Mouse (Mus musculus): Measurements from ENCODE around the gene Fcrl5.

The Fcrl5 gene

DNA sequence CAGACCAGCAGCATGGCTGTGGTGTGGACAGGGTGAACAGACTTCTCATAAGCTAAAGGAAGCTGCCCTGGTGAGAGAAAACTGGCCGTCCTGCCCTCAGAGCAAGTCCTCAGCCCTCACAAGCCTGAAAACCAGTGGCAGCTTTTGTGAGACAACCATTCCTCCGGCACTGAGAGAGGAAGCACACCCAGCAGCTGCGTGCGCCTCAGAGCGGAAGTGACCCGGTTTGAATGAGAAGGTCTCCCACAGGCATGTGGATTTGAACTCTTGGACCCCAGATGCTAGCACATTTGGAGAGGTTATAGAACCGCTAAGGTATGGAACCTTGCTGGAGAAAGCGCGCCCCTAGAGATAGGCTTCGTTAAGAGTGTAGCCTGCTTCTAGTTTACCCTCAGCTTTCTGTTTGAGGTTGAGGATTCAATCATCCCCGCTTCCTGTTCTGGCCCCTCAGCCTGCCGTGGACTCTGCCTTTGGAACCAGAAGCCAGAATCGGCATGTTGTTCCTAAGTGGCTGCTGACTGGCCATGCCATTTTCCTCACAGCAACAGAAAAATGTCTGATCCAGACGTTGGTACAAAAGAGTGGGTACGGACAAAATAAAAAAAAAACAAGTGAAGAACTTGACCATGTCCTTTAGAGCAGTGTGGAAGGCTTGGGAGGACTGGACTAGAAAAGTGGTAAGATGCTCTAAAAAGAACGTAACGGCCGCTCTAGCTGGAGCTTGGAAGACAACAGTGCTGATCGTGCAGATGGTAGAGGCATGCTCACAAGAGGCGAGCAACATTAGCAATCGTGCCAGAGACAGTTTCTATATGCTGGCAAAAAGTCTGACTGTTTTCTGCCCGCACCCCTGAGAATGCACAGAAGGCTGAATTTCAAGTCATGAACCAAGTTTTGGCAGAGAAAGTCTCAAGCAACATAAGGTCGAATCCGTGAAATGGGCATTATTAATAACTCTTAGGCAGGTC is 64.8 kb downstream of the Fcrl5 start:
- no peak for DNase-seq (ENCODE audit: low spot score in 2 of 2)

DNA sequence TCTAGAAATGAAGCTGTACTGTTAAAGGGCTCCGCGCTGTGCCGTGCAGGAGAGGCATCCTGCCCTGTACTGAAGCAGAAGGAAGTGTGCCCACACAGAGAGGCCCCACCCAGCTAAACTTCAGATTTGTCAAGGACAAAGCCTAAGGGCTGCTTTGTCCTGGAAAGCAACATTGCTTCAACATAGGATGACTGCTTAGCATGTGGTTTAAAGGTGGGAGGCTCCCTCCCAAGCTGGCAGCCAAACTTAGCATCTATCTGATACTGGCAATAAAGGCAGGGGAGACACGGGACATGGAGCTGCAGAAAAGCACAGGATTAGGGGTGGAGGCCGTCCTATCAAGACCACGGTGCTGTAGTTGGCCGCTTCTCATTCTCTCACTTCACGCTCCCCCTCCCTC is 65.6 kb downstream of the Fcrl5 start:
- no peak for DNase-seq (ENCODE audit: low spot score in 2 of 2)

DNA sequence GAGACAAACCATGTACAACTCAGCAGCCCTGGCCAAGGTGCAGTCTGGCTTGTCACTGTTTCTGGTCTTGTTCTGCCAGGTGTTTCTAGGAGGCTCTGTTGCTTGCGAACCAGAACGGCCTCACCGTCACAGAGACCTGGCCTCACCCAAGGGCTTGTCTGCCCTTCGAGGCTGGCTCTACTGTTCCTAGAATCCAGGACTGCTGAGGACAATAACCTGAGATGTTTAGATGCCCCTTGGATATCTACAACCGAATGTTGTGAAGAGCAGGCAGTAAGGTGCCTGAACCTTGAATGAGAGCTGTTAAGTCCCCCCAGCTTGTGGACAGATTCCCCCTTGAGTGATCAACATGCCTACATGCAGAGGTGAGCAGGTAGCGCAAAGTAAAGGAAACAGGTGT is 67.2 kb downstream of the Fcrl5 start:
- no peak for DNase-seq (ENCODE audit: low spot score in 2 of 2)

DNA sequence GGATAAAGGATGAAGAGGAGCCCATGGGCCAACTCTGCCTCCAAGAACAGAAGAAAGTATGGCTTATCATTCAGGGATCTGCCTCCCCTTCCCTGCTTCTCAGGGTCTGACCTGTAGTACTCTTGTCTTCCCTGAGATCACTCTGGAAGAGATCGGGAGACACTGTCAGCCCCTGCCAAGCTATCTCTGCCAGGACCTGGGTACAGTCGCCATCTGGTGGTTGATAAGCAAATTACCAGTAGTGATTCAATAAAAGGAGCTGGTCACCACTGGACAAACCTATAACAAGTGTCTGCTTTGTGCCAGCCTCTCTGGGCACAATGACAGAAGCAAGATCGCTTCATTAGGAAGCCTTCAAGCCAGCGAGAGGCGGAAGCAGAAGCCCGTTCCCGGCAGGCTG is 68.8 kb downstream of the Fcrl5 start:
- no peak for DNase-seq (ENCODE audit: low spot score in 2 of 2)

DNA sequence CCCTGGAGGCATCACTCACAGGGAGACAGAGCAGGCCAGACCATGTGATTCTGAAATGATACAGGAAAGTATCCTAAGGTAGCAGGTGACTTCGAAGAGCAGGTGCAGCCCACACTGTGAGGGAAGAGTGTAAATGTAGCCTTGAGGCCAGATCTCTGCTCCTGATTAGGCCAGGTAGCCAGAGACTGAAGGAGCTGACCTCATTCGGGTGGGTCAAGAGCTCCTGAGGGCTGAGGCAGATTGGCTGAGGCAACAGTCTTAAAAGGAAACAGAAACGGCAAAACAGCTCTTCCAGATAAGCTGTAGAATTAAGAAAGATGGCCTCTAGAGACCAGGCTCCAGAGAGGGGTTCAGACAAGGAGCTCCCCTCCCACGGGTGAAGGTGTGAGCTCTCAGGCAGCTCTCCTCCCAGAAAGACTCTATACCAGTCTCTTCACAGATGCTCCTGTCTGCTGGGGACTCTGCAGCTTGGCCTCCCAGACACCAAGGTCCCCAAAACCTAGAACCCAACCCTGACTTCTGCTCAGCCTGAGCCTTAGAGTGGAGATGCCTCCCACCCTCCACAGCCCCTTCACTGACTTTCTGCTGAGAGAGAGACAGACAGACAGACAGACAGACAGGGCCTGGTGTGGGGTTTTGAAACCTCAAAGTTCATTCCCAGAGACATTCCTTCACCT is 69.3 kb downstream of the Fcrl5 start:
- no peak for DNase-seq (ENCODE audit: low spot score in 2 of 2)

DNA sequence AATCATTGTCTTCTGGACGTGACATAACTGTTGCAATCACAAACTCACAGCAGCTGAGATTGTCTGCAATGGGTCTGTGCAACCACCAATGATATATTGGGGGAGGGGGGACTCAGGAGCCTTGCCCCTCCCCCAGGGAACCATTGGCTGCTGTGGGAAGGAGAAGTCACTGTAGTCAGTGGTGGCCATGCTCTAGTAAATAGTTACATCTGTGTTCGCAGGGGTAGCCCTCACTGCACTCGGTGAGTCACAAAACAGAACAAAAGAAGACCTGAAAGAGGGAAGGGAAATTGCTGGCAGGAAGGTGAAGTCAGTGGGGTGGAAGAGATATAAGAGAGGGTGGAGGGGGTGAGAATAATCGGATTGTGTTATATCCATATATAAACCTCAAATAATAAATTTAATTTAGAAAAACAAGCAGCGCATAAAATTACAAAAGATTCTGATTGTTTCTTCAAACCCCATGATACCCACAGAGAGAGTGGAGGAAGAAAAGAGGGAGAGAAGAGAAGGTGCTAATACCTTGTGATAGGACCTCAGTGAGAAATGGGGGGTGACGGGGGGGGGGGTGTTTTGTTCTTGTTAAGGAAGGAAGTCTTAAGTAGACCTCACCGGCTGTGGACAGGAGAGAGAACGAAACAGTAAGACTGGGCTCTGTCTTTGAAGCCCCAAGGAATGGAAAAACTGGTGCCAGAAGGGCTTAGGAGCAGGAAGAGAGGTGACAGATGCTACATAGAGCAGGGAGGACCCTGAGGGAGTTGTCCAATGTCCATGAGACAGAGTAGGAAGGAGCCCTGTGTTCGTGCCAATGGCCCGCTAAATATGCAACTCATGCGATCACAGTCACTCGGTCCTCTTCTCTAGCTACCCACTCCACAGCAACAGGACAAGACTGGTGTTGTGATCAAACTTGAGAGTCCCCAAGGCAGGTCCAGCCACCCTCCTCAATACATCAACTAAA is 71.2 kb downstream of the Fcrl5 start:
- no peak for DNase-seq (ENCODE audit: low spot score in 2 of 2)

DNA sequence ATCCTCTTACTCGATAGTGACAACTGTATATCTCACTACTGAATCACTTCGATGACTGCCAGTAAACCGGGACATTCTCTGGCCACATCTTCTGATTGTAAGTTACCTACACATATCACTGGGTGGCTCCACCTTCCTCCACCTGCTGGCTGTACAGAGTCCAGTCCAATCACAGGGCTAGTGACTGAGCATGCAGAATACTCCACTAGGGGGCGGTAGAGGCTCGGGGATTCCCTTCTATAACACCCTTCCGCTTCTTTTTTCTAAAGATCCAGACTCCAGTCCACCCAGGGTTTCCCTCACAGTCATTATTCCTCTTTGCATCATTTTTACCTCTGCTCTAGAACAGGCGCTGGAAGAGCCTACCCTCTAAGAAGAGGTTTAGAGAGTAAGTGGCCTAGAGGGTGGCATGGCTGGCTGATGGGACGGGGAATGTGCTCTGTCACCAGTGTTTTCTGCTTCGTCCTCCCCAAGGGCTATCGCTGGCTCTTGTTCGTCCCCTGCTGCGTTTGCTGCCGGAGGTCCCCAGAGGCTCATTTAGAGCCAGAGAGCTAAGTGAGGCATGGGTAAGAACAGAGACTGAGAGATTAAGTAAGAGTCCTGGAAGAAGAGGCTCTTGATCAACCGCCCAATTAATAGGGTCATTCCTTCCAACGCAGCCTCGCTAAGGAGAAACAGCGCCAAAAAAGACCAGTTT is 72.8 kb downstream of the Fcrl5 start:
- DNase-seq (ENCODE audit: low spot score in 2 of 2) = peak; percentile 34 to 78

DNA sequence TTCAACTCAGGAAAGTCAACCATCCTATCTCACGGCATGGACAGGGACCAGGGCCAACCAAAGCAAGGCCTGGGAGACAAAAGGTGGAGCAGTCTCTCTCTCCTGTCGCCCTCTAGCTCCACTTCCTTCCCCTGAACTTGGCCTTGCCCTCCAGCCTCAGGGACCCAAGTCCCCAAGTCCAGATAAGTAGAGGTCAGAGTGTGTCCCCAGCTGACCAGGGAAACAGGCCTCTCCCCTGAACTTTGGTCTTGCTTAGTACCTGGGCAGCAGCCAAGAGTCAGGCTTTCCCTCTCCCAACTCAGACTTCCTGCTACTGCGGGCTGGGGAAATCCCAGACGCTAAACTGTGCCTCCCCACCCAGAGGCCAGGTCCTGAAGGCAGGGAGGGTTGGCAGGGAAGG is 73.5 kb downstream of the Fcrl5 start:
- no peak for DNase-seq (ENCODE audit: low spot score in 2 of 2)

DNA sequence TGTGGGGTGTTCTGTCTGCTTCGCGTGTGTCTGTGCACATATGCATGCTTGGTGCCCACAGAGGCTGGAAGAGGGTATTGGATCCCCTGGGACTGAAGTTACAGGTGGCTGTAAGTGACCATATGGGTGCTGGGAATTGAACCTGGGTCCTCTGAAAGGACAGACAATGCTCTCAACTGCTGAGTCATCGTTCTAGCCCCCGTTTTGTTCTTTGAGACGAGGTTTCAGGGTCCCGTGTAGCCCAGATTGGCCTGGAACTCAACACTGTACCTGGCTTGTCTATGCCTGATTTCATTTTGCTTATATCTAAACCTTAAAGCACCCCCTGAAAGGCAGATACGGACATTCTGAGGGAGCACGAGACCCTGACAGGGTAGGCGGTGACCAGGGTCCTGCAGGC is 75.3 kb downstream of the Fcrl5 start:
- DNase-seq (ENCODE audit: low spot score in 2 of 2) = no peak

DNA sequence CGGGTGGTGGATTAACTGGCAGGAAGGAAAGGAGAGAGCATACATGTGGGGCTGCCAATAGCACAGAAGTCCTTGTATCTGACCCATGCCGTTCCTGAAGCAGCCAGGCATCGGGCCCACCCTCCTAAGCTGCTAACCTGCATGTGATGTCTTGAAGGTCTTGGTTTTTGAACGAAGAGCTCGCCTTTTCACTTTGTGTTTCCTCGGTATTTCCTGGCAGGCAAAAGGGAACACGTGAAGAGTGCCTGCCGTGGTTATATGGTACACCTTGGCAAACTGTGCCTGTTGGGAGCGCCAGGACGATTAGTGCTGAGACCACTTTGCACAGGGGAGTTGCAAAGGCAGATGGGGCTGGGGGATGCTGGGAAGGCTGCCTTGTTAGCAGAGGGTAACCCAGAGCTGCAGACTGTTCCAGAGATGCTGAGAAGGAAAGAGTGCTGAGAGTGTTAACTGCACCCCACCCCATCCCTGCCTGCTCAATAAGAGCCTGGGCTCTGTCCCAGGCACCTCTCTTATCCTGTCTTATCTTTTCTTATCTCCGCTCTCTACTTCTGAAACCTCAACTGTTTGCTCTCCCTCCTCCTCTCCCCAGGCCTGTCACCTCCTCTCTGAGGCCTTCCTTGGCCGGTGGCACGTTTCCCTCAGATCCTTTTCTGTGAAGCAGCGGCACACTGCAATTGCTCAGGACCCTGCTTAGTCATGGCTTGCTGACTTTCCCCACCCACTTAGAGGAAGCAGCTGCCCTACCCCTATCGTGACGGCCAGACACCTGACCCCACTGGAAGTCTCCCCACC is 76.6 kb downstream of the Fcrl5 start:
- DNase-seq (ENCODE audit: low spot score in 2 of 2) = no peak

DNA sequence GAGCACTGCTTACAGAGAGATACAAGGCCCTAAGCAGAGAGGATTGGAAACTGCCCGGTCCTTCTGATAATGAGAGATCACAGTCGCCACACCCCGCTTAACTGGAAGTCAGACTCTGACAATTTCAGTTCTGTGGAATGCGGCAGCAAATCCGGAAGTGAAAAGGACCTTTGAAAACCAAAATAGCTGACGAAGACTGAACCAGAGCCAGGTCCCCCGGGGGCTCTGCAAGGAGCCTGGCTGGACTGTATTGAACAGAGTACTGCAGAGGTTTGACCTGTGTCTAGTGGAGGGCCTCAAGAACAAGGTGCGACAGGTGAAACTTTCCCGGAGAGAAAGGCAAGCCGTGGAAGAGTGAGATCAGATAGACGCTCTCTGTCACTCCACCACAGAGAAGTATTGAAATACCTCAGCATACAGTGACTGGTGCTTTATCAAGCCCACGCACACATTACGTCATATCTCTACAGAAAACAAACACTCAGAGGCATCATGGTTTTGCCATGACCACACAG is 80.1 kb downstream of the Fcrl5 start:
- no peak for DNase-seq (ENCODE audit: low spot score in 2 of 2)

DNA sequence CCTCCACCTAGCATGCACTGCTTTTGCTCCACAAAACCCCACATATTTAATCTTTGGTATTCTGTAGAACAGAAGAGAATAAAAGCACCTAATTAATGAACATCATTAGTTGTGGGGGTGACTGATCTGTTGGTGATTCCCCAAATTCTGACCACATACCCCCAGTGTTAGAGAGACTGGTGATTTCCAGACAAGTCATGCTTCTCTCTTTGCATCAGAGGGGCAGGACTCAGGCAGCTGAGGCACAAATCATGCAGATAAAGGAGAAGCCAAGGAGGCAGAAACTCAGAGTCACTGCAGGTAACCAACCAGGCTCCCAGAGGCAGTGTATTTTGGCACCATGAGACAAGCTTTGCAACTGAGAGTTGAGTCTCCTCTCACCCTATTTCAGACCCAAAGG is 82.9 kb downstream of the Fcrl5 start:
- DNase-seq (ENCODE audit: low spot score in 2 of 2) = no peak

DNA sequence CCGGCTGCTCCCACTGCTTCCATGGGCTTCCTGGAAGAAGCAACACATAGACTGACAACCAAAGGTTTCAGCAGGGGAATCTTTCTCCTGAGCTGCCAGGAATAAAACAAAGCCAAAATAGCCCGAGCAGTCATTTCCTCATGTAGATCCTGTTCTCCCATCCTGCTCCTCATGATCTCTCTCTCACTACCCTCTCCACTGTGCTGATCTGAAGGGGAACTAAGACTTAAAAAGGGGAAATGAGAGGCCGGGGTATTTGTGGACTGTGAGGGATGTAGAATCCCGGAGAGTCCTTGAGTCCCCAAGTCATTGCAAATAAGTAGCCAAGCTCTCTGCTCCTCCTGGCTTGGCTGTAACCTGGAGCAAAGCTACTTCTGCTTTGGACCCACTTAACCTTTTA is 85.6 kb downstream of the Fcrl5 start:
- no peak for DNase-seq (ENCODE audit: low spot score in 2 of 2)

DNA sequence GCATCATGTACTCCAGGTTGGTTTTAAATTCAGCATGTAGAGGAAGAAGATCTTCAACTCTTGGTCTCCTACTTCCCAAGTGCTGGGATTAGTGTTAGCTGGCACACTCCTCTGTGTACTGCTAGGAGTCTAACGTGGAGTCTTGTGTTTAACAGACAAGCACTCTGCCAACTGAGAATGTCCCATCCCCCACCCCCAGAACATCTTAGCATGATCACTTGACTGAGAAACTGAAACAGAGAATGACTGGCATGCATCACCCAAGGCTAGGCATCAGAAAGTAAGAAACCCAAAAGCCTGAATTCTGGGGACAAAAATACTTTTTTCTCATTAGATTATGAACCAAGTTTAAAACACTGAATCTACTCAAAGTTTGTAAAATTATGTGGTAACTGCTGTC is 86.3 kb downstream of the Fcrl5 start:
- no peak for DNase-seq (ENCODE audit: low spot score in 2 of 2)

DNA sequence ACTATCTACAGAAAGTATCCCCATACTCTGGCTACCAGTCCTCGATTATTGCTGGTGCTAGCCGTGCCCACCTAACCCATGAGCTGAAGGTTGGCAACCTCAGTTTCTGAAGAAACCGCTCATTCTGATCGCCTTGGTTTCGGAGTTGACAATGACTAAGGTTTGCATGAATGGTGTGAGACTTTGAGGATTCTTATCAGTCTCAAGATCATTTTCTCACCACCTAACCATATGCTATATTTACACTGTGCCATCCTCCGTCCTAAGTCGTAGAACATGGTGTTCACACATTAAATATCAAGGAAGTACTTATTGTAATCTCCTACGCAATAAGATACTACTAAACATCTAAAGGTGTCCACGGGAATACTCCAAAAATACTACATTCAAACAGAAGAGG is 88.1 kb downstream of the Fcrl5 start:
- no peak for DNase-seq (ENCODE audit: low spot score in 2 of 2)

DNA sequence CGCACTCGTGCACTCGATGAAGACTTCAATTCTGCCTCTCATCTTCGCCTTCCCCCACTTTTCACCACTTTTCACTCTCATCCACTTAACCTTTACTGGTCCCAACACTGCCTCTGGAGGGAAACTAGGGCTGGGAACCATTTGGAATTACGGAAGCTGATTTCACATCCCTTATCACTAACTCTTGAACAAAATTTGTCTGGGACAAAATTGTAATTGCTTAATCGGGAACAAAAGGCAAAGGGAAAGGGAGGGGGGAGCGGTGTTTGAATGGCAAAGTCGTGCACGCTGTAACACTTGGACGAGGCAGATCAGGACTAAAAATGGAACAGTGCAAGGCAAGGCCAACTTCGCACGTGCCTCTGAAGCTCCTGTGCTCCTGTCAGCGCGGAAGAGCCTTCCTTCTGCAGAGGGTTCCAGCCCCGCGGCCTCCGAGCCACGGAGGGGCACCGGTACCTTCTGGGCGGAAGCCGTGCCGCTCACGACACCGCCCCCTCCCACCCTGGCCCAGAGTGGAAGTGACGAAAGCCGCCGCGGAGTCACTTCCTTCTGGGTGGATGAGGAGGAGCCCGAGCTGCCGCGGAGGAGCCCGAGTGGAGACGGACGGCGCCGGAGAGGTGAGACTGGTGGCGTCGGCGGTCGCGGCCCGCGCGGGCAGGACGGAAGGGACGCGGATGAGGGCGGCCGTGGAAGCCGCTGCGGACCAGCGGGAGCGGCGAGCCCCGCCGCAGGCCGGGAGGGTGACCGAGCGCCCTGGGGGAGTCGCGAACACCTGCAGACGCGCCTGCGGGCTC is 89.7 kb downstream of the Fcrl5 start, which contains the start of gene Etv3:
Gene Etv3, plus strand, starts transcription at position 365 of the 794 bp plus-strand sequence.
- DNase-seq (ENCODE audit: low spot score in 2 of 2) = peak; percentile 81 to 86

DNA sequence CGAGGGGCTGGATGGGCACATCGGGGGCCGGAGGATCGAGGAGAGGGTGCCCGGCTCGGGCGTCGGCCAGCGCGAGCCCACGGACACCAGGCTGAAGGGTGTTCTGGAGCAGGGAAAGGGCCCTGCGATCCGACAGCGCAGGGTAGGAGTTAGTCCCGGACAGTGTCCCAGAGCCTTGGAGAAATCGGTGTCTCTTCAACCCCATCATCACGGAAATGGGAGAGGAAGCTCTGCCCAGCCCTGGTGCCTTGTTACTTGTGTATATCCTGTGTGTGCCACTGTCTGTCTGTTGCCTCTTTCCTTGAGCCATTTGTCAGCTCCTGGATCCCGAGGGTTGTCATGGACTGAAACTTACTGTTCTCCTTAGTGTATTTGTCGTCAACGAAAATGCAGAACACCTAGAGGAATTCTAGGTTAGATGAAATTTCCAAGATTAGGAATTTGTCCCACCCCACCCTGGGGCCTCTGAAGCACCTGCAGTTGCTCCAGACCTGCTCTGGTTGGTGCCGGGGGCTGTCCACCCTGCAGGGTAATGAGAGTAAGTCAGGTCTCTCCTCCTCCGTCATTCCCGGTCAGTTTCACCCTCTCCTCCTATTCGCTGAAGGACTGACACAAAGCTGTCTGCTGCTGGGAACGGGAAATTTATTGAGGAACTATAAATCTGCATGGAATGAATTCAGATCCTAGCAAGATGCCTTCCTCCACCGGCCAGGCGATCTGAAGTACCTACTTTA is 90.4 kb downstream of the Fcrl5 start:
- no peak for DNase-seq (ENCODE audit: low spot score in 2 of 2)

DNA sequence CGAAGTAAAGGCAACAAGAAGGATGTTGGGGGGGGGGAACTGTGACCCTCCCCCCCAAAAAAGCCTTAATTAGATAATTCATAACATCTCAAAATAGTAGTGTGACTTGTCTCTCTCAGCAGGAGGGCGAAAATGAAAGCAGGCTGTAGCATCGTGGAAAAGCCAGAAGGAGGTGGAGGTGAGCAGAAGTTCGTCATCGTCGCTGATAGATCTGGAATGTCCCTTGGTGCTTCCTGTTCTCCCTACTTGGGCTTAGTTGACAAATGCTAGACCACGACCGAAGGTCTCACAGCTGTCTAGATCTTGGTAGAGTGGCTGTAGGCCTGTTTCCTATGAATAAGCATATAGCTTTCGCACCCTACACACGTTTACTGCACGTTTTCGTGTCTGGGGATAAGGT is 91.6 kb downstream of the Fcrl5 start:
- DNase-seq (ENCODE audit: low spot score in 2 of 2) = no peak

DNA sequence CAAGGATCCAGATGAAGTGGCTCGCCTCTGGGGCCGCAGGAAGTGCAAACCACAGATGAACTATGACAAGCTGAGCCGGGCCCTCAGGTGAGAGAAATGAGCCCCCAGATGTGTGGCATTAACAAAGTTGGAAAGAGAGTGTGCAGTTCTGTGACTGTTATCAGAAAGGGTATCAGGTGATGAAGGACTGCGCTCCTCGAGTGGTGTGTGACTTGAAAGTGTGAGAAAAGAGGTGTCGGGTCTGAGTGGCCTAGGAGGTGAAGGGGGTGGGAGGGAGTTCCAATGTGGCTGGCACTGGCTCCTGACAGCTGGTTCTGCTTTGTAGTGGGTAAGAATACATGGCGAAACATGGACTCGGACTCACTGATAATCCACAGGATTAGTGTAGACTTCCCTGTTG is 92.4 kb downstream of the Fcrl5 start:
- DNase-seq (ENCODE audit: low spot score in 2 of 2) = no peak
